Mouse (Mus musculus): ENCODE results near the gene Tulp4. TPM values are rescaled to one million over a fixed set of nuclear protein-coding genes. Genes with fewer than 3 reads are reported as not detected.
"Not testable (repeated sequence)": the region's sequence is repeated elsewhere in the genome, so short reads cannot be mapped to it uniquely, and the experiment has no call there.

Tulp4 gene
- polyA plus RNA-seq, 1 experiment = 56.4 TPM

- H3K36me3 ChIP-seq (ENCODE audit: control insufficient read depth, insufficient read depth) = peaks cover 34% of the 10 kb centered on the region
- H3ac ChIP-seq (ENCODE audit: control insufficient read depth, insufficient read length) = no peak overlapping the region
- no peak for TF ChIP-seq POLR2A (IDR thresholded peaks at IDR 0.05; ENCODE audit: insufficient read length, low read depth)
- TF ChIP-seq E2F4 (IDR thresholded peaks at IDR 0.05; ENCODE audit: insufficient read depth) = no peak
- TF ChIP-seq TCF3 (IDR thresholded peaks at IDR 0.05; ENCODE audit: insufficient read length, low read depth) = no peak
- no peaks in the 10 kb centered on the region for H3K79me2 ChIP-seq (ENCODE audit: control insufficient read depth, insufficient read depth)
- no peaks in the 10 kb centered on the region for H3K27me3 ChIP-seq (ENCODE audit: control insufficient read depth, insufficient read depth, insufficient read length)
- no peak overlapping the region for H3K4me3 ChIP-seq
- H3K4me2 ChIP-seq (ENCODE audit: low read depth) = no peak overlapping the region
Observed at GRCm38 (mm10) chr17:6215640-6216039, 109.4 kb downstream of the Tulp4 start.

- H3K4me2 ChIP-seq (ENCODE audit: low read depth) = no peak overlapping the region
- H3K27me3 ChIP-seq (ENCODE audit: control insufficient read depth, insufficient read depth, insufficient read length) = no peaks in the 10 kb centered on the region
- H3ac ChIP-seq (ENCODE audit: control insufficient read depth, insufficient read length) = no peak overlapping the region
- peaks cover 32% of the 10 kb centered on the region for H3K36me3 ChIP-seq (ENCODE audit: control insufficient read depth, insufficient read depth)
- TF ChIP-seq POLR2A (IDR thresholded peaks at IDR 0.05; ENCODE audit: insufficient read length, low read depth) (no peak), TCF12 (IDR thresholded peaks at IDR 0.05; ENCODE audit: insufficient read depth, poor library complexity, severe bottlenecking) (no peak), REST (IDR thresholded peaks at IDR 0.05; ENCODE audit: insufficient read depth, insufficient read length) (no peak), MYOG (IDR thresholded peaks at IDR 0.05; ENCODE audit: control insufficient read depth in 1 of 3, insufficient read depth in 1 of 3, insufficient read length in 2 of 3, low read depth in 2 of 3) (no peak), MYOD1 (IDR thresholded peaks at IDR 0.05; ENCODE audit: control insufficient read depth in 1 of 3, insufficient read length in 2 of 3, low read depth in 2 of 3) (no peak), MAX (IDR thresholded peaks at IDR 0.05; ENCODE audit: low read depth) (no peak), TCF3 (IDR thresholded peaks at IDR 0.05; ENCODE audit: insufficient read length, low read depth) (no peak), CEBPB (IDR thresholded peaks at IDR 0.05; ENCODE audit: insufficient read depth, poor library complexity, severe bottlenecking) (no peak), USF1 (IDR thresholded peaks at IDR 0.05; ENCODE audit: low read depth) (no peak)
- H3K4me3 ChIP-seq = no peak overlapping the region
- no peaks in the 10 kb centered on the region for H3K79me2 ChIP-seq (ENCODE audit: control insufficient read depth, insufficient read depth)
Observed at GRCm38 (mm10) chr17:6216514-6216913, 110.3 kb downstream of the Tulp4 start.

- not testable (repeated sequence) for H3K79me2 ChIP-seq (ENCODE audit: control insufficient read depth, insufficient read depth); H3K36me3 ChIP-seq (ENCODE audit: control insufficient read depth, insufficient read depth); H3ac ChIP-seq (ENCODE audit: control insufficient read depth, insufficient read length); H3K4me2 ChIP-seq (ENCODE audit: low read depth); H3K4me3 ChIP-seq; H3K27me3 ChIP-seq (ENCODE audit: control insufficient read depth, insufficient read depth, insufficient read length)
Observed at GRCm38 (mm10) chr17:6232633-6233032, 126.4 kb downstream of the Tulp4 start.

- H3ac ChIP-seq (ENCODE audit: control insufficient read depth, insufficient read length); H3K36me3 ChIP-seq (ENCODE audit: control insufficient read depth, insufficient read depth); H3K79me2 ChIP-seq (ENCODE audit: control insufficient read depth, insufficient read depth); H3K4me2 ChIP-seq (ENCODE audit: low read depth); H3K27me3 ChIP-seq (ENCODE audit: control insufficient read depth, insufficient read depth, insufficient read length); H3K4me3 ChIP-seq: not testable (repeated sequence)
Observed at GRCm38 (mm10) chr17:6251298-6251697, 145.1 kb downstream of the Tulp4 start.

- not testable (repeated sequence) for H3K4me2 ChIP-seq (ENCODE audit: low read depth); H3ac ChIP-seq (ENCODE audit: control insufficient read depth, insufficient read length); H3K4me3 ChIP-seq; H3K79me2 ChIP-seq (ENCODE audit: control insufficient read depth, insufficient read depth); H3K27me3 ChIP-seq (ENCODE audit: control insufficient read depth, insufficient read depth, insufficient read length); H3K36me3 ChIP-seq (ENCODE audit: control insufficient read depth, insufficient read depth)
Observed at GRCm38 (mm10) chr17:6256400-6257069, 150.3 kb downstream of the Tulp4 start, which contains the start of gene Tmem181a. Tmem181a (plus strand) TSS chr17:6256860.

- H3K36me3 ChIP-seq (ENCODE audit: control insufficient read depth, insufficient read depth); H3K27me3 ChIP-seq (ENCODE audit: control insufficient read depth, insufficient read depth, insufficient read length); H3K4me2 ChIP-seq (ENCODE audit: low read depth); H3ac ChIP-seq (ENCODE audit: control insufficient read depth, insufficient read length); H3K4me3 ChIP-seq; H3K79me2 ChIP-seq (ENCODE audit: control insufficient read depth, insufficient read depth): not testable (repeated sequence)
Observed at GRCm38 (mm10) chr17:6257070-6257456, 150.8 kb downstream of the Tulp4 start.

GRCm38 (mm10) chr17:6269876-6270831 is 163.9 kb downstream of the Tulp4 start:
- H3K36me3 ChIP-seq (ENCODE audit: control insufficient read depth, insufficient read depth); H3ac ChIP-seq (ENCODE audit: control insufficient read depth, insufficient read length); H3K27me3 ChIP-seq (ENCODE audit: control insufficient read depth, insufficient read depth, insufficient read length); H3K79me2 ChIP-seq (ENCODE audit: control insufficient read depth, insufficient read depth); H3K4me3 ChIP-seq; H3K4me2 ChIP-seq (ENCODE audit: low read depth): not testable (repeated sequence)

GRCm38 (mm10) chr17:6270840-6271239 is 164.6 kb downstream of the Tulp4 start:
- not testable (repeated sequence) for H3K4me2 ChIP-seq (ENCODE audit: low read depth); H3K4me3 ChIP-seq; H3K36me3 ChIP-seq (ENCODE audit: control insufficient read depth, insufficient read depth); H3K27me3 ChIP-seq (ENCODE audit: control insufficient read depth, insufficient read depth, insufficient read length); H3ac ChIP-seq (ENCODE audit: control insufficient read depth, insufficient read length); H3K79me2 ChIP-seq (ENCODE audit: control insufficient read depth, insufficient read depth)

- not testable (repeated sequence) for H3K4me3 ChIP-seq; H3K4me2 ChIP-seq (ENCODE audit: low read depth); H3ac ChIP-seq (ENCODE audit: control insufficient read depth, insufficient read length); H3K79me2 ChIP-seq (ENCODE audit: control insufficient read depth, insufficient read depth); H3K36me3 ChIP-seq (ENCODE audit: control insufficient read depth, insufficient read depth); H3K27me3 ChIP-seq (ENCODE audit: control insufficient read depth, insufficient read depth, insufficient read length)
Observed at GRCm38 (mm10) chr17:6271970-6272369, 165.7 kb downstream of the Tulp4 start.

GRCm38 (mm10) chr17:6274693-6275092 is 168.5 kb downstream of the Tulp4 start:
- not testable (repeated sequence) for H3K4me3 ChIP-seq; H3K4me2 ChIP-seq (ENCODE audit: low read depth); H3K27me3 ChIP-seq (ENCODE audit: control insufficient read depth, insufficient read depth, insufficient read length); H3K36me3 ChIP-seq (ENCODE audit: control insufficient read depth, insufficient read depth); H3K79me2 ChIP-seq (ENCODE audit: control insufficient read depth, insufficient read depth); H3ac ChIP-seq (ENCODE audit: control insufficient read depth, insufficient read length)

Measured in myocyte (in vitro differentiated cells).